18 mouse cellular contexts compared by ENCODE assay signal in genomic region chr13:31960514-31960913, GRCm38 (mm10).
DNase-seq lines count a peak whose midpoint lies in the region; ATAC-seq lines count a peak whose summit lies in the region.
"Had no signal": no experiment of that assay in that cellular context is flagged by ENCODE, and none has a peak within 500 bp of the region (broad histone marks: within the 10 kb centered on the region; RNA-seq: fewer than 3 reads in every experiment).

No protein-coding gene starts in this region.

- intact Hi-C loops in heart, postnatal 25 days (cut with DNase I), result no loop called here

- no peaks in the 10 kb centered on the region for H3K36me3 ChIP-seq in hindbrain, embryonic 10.5 days
- H3K36me3 ChIP-seq in hindbrain, embryonic 14.5 days (replicated peaks; ENCODE audit: control insufficient read depth, insufficient read depth), result no peaks in the 10 kb centered on the region
- H3K36me3 ChIP-seq in embryonic facial prominence, embryonic 14.5 days (ENCODE audit: control insufficient read depth, insufficient read depth, low read length), result no peaks in the 10 kb centered on the region
- H3K36me3 ChIP-seq: limb, embryonic 13.5 days had no signal

- WGBS in hindbrain, embryonic 10.5 days, result 17% methylated on average over 3 of the region's 3 CpGs
- WGBS in hindbrain, embryonic 14.5 days, result 29% methylated on average over 3 of the region's 3 CpGs
- 8% methylated on average over 3 of the region's 3 CpGs for WGBS in embryonic facial prominence, embryonic 14.5 days

- no peak overlapping the region for H3K9ac ChIP-seq in hindbrain, embryonic 14.5 days
- H3K9ac ChIP-seq in embryonic facial prominence, embryonic 14.5 days (ENCODE audit: low read depth, low read length), result no peak overlapping the region
- H3K9ac ChIP-seq: limb, embryonic 13.5 days; liver, embryonic 14.5 days had no signal

- no peak overlapping the region for H3K4me2 ChIP-seq in hindbrain, embryonic 14.5 days (replicated peaks)
- no peak overlapping the region for H3K4me2 ChIP-seq in embryonic facial prominence, embryonic 14.5 days (ENCODE audit: low read depth, low read length)
- H3K4me2 ChIP-seq: limb, embryonic 13.5 days had no signal

- no peaks in the 10 kb centered on the region for H3K27me3 ChIP-seq in hindbrain, embryonic 10.5 days (ENCODE audit: insufficient read depth, poor library complexity, severe bottlenecking)
- no peaks in the 10 kb centered on the region for H3K27me3 ChIP-seq in hindbrain, embryonic 14.5 days (ENCODE audit: control insufficient read depth, insufficient read depth, low read length)
- no peaks in the 10 kb centered on the region for H3K27me3 ChIP-seq in embryonic facial prominence, embryonic 14.5 days (replicated peaks; ENCODE audit: control insufficient read depth, insufficient read depth, low read length)

- no peak overlapping the region for H3K27ac ChIP-seq in hindbrain, embryonic 10.5 days
- H3K27ac ChIP-seq in hindbrain, embryonic 14.5 days, result no peak overlapping the region
- no peak overlapping the region; the same call in 1 of the 2 replicates for H3K27ac ChIP-seq in embryonic facial prominence, embryonic 14.5 days (replicated peaks; ENCODE audit: low read depth, low read length)
- H3K27ac ChIP-seq: left cerebral cortex, adult 2 months; limb, embryonic 13.5 days; liver, embryonic 14.5 days; stomach, postnatal 0 days had no signal

- ATAC-seq in hindbrain, embryonic 14.5 days (ENCODE audit: low FRiP score), result no peak
- ATAC-seq in embryonic facial prominence, embryonic 14.5 days (ENCODE audit: low read depth), result no peak
- ATAC-seq: forebrain, embryonic 16.5 days had no signal

- no peak overlapping the region for H3K4me3 ChIP-seq in hindbrain, embryonic 10.5 days
- no peak overlapping the region for H3K4me3 ChIP-seq in hindbrain, embryonic 14.5 days (replicated peaks; ENCODE audit: low read length)
- H3K4me3 ChIP-seq in embryonic facial prominence, embryonic 14.5 days (ENCODE audit: low read depth, low read length), result no peak overlapping the region
- H3K4me3 ChIP-seq: left cerebral cortex, adult 2 months; limb, embryonic 13.5 days had no signal

- peak; percentile 45 for DNase-seq in hindbrain, embryonic 10.5 days (ENCODE audit: low spot score)
- DNase-seq in hindbrain, embryonic 14.5 days (ENCODE audit: low spot score), result no peak
- DNase-seq in embryo, embryonic 10 days (ENCODE audit: low spot score), result peak; percentile 69
- peak; percentile 46 for DNase-seq in embryonic facial prominence, embryonic 14.5 days (ENCODE audit: low spot score)
- DNase-seq in heart, postnatal 25 days (ENCODE audit: low spot score), result peak; percentile 15
- DNase-seq in urinary bladder, postnatal 4 days (ENCODE audit: low spot score in 2 of 2), result no peak
- no peak for DNase-seq in right cerebral cortex, postnatal 36 days (ENCODE audit: low spot score in 2 of 2)
- DNase-seq: cerebellum, adult 11-12 months; kidney, adult 18-20 months; kidney, postnatal 25 days; midbrain, embryonic 14.5 days; right cerebral cortex, adult 18-20 months; thymus, postnatal 14 days had no signal

- H3K4me1 ChIP-seq in hindbrain, embryonic 10.5 days (replicated peaks), result peaks cover 27% of the 10 kb centered on the region
- H3K4me1 ChIP-seq in hindbrain, embryonic 14.5 days (replicated peaks; ENCODE audit: control insufficient read depth, insufficient read depth, low read length), result no peaks in the 10 kb centered on the region
- H3K4me1 ChIP-seq in embryonic facial prominence, embryonic 14.5 days (ENCODE audit: control insufficient read depth, insufficient read depth, low read length), result peaks cover 10% of the 10 kb centered on the region; the same call in 1 of the 2 replicates

- no peaks in the 10 kb centered on the region for H3K9me3 ChIP-seq in hindbrain, embryonic 10.5 days
- no peaks in the 10 kb centered on the region for H3K9me3 ChIP-seq in hindbrain, embryonic 14.5 days (ENCODE audit: control insufficient read depth, low read length)
- no peaks in the 10 kb centered on the region for H3K9me3 ChIP-seq in embryonic facial prominence, embryonic 14.5 days (ENCODE audit: control insufficient read depth, low read length)
- H3K9me3 ChIP-seq: limb, embryonic 13.5 days had no signal

Comparison
In these comparisons a context has a peak if more than half of its experiments do, and no peak if none do; other contexts are left out.
1. DNase-seq: peak in hindbrain, embryonic 10.5 days (single experiment), embryo, embryonic 10 days (single experiment), embryonic facial prominence, embryonic 14.5 days (single experiment) and heart, postnatal 25 days (single experiment); none in hindbrain, embryonic 14.5 days (single experiment), urinary bladder, postnatal 4 days (0 of 2) and right cerebral cortex, postnatal 36 days (0 of 2).